Mouse (Mus musculus) ovary, postnatal 14 days (tissue): ENCODE results near the gene Robo1.

ENCODE experiments used
- DNase-seq: peaks from one replicate; pipeline ENCODE4 v3.0.0; 2022; ENCODE audit warnings: low spot score

Robo1 gene

DNA sequence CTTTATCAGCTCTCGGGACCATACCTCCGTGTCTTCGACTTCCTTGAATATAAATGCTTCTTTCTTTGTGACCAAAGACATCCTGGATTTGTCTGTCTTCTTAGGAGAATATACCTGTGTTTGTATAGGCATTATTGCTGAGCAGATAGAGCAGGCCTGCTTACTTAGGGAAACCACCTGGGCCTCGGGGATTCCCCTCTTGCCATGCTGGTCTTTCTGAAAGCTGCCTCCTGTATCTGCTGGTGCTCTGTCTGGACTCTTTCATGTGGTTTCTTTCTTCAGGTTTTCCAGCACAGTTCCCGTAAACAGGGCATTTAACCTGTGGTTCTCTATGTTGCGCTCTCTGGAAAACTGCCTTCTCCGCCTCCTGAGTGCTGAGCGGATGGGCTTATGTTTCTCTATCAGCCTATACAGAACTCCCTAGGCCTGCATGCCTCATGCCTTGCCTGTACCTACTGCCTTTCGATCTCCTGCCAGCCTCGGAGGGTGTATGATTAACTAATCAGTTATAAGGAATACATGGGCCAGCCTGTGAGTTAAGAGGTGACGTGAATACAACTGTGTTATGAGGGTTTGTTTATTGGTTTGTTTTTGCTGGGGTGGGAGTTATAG is 370.9 kb downstream of the Robo1 start:
- no peak for DNase-seq

DNA sequence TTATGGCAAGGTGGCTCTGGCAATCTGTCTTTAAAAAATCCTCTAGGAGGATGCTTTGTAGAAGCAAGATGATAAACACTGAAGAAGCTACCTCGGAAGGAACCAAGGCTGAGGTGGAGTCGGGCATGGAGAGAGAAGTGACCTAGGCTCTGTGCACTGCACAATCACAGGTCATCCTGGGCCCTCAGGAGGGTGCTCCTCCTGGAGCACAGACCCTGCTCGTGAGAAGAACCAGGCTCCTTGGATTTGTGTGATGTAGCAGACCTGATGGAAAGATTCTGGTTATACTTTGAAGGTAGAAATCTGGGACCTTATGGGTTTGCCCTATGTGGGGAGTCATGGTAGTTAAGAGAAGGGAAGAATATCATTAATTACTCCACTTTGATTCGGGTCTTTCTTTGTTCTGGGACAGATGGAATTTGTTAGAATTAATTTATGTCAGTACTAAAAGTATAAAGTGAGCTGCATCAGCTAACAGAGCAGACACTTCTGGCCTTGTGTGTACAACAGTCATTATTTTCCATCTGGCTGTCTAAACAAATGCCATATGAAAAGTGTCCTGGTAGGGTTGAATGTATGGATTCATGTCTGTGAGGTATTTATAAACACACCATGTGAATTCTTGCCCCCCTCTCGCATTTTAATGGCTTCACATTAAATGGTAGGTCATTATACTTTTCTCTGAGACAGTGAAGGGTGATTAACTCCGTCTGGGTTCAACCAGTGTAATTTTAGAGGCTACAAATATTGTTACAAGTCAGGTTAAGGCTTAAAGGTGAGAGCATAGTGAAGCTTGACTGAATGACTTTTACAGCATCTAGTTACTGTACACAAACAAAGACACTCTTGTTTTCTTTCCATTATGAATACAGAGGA is 377.7 kb downstream of the Robo1 start:
- no peak for DNase-seq

DNA sequence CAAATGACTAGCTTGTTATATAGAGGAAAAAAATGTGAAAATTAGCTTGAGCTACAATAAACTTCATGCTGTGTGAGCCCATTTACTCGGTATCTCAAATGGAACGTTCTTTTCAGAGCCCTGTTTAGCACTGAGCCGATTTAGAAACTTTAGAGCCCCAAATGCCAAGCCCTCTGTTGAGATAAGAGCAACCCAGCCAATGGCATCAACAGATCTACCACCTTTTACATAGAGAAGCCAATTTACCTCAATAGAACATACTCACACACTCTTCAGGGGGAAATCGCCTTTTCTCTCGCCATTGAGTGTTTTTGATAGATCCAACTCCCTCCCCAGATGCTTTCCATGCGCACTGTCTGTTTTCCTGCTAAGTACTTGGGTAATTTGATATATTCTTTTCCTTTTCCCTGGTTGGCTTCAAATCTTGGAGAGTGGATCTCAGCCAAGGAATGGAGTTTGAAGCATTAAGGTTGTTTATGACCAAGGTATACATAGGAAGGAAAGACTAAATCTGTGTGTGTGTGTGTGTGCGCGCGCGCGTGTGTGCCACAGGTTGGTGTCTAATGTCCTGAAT is 378.5 kb downstream of the Robo1 start:
- DNase-seq, result no peak

DNA sequence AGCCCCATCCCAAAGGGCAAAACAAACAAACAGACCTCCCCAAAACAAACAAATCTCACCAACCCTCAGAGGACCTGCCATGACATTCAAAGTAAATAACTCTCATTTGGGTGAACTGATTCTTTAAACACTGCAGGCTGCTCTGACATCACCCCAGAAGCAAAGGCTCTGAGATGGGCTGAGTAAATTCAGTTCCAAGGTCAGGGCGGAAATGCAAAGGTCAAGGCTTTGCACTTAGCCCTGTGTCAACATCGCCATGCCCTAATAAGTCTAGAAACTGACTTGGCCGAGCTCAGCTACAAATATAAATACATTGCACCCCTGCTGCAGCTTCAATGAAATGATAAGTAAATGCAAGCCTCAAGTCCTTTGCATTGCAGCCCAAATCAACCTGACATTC is 379.5 kb downstream of the Robo1 start:
- no peak for DNase-seq

DNA sequence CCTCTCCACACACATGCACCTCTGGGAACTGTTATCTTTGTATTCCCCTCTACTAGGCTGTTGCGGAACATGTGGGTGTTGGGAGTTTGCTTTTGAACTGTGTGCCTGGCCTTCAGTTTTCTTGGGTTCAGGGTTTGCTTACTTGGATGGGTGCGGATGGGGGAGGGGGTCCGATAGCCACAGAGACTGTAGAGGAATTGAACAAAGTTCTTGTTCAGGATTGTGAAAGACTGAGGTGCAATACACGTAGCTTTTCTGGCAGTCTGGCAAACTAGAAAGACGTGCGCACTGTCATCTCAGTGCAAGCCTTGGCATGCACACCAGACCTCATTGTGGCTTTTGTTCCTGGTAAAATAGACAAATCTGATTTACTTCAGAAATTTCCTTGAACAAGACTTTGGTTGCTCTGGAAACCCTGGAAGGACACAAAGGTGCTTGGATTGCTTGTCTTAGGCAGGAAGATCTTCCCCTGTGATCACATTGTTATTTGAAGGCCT is 380.1 kb downstream of the Robo1 start:
- no peak for DNase-seq

DNA sequence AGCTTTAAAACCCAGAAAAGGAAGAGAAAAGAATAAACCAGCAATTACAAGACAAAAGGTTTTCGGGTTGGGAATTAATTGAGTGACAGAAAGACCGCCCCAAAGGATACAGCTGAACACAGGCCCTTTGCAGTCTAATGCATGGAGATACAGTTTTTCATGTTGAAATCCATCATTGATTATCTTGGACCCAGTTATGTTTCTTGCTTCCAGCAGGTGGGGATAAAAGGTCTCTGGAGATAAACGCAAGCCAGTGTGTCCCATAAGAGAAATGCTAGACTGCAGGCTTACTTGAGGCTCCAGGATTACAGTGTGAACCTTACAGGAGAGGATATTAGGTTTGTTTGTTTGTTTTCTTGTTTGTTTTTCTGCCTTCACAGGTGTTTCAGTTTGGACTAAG is 383.8 kb downstream of the Robo1 start:
- DNase-seq, result no peak

DNA sequence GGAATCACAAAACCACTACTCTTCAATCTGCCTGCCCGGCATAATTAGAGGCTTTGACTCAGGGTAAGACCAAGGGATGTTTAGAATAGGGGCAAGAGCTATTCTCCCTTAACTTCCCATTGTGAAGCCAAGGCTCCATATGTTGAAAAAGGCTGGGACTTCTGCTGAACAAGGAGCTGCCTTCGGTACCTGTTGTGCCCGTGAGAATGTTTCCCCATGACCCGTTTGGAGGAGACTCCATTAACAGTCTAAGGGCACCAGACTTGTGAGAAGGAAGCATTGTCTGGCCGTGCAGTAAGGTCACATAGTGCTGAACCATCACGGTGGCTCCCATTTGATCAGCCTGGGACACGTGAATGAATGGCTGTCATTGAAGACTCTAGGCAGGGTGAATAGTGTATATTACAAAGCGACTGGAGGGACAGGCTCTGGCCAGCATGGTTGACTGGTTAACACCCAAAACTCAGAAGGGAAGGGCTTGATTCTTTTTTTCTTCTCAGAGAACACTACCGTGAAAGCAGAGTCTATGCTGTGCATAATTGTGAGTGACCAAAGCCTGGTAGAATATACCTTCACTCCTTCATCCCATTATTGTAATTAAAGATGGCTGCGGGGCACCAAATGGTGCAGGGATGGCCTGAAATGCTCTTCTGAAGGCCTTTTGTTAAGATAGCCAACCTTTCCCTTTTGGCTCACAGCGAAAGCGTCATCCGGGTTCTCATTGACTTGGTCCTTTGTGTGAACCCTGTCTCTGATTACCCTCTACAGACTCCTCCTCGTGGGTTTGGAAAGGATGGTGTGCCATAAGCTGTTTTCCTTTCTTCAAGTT is 385.6 kb downstream of the Robo1 start:
- no peak for DNase-seq

DNA sequence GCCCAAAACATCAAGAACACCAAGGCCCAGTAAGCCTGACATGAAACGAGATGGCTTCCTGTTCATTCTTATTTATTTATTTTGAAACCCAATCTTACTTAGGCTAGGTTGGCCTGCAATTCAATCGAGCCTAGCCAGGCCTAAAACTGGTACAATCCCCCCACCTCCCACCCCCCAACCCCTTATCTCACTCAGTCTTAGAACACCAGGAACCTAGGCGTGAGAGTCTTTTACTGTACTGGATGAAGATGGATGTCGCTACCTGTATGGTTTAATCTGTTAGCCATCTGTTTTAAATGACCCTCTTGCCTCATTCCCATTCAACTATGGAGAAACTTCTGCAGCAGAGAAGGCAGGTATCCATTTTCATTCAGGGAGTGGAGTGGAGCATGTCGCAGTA is 386.7 kb downstream of the Robo1 start:
- no peak for DNase-seq

DNA sequence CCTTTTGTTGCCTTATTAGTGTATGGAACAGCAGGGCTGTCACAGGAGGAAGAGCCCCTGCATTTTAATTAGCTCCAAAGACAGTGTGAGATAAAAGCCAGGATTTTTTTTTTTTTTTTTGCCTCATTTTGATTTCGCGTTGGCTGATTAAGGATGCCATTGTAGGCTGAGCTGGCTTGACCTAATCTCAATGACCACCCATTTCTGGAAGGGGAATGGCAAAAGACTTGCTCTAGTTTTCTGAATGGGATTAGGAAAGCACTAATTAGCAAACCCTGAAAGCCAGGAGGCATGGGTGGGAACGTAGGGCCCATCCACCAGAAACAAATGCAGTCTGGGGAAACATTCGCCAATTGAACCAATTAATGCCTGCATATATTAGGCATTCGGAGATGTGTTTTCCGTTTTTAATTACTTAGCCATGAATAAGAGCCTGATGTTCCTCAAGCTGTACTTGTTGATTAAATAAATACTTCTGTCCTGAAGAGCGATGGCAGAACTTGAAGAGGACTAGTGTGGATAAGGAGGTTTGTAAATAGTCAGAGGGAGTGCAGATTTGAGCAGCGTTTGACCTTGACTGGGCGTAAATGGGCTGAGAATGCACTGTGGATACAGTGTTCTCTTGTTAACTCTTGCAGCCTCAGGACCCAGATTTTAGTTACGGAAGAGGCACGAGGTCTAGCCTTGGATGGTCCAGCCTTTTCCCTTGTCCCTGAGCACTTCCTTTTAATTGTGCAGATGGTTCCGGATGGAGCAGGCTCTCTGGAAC is 391.3 kb downstream of the Robo1 start:
- no peak for DNase-seq

DNA sequence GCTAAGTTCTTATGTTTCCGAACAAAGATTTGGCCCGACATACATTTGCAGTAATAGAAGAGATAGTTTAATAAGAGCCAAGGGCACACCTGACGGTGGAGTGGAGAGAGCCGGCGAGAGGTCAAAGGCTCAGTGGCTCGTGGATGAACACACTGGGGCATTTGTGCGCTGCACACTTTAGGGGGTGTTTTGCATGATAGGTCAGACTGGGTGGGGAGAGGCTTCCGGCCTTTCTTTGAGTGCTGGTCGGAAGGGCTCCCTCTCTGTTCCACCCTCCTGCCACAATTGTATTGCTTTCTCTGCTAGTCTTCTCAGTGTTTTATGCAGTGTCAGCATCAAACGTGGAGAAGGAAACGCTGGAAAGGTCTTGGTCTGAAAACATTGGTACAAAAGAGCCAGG is 392.2 kb downstream of the Robo1 start:
- no peak for DNase-seq

DNA sequence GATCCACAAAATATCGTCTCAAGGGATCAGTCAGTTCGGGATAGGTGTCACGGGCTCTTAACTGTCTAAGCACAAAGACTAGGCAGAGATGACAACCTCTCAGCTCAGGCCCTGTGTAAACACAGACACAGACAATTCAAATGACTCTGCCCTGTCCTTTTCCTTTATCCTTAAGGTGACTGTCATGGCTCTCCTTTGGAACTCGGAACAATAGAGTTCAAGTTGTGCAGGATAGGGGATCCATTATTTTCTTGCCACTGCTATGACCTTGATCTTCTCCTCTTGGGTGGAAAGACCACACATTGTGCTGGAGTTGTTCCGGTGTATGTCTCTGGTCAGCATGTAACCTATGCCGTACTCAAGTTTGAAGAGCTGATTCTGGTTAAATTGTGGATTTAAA is 395.4 kb downstream of the Robo1 start:
- DNase-seq, result no peak

DNA sequence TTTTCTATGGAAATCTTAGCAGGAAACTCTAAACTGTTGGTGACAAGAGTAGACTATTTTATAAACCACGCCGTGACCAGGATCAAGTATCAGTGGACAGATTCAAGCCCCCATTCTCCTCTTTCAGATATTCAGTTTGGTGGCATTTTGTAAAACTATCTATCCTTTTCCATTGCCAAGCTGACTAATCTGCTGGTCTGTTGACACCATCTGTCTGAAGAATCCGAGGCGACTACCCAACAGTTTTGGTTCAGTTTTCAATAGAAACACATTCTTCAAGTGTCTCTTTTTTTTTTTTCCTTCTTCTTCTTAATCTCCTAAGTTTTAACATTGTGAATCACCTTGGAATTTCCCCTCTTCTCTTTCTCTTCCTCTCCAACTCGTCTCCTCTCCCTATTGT is 397.7 kb downstream of the Robo1 start:
- DNase-seq, result no peak

DNA sequence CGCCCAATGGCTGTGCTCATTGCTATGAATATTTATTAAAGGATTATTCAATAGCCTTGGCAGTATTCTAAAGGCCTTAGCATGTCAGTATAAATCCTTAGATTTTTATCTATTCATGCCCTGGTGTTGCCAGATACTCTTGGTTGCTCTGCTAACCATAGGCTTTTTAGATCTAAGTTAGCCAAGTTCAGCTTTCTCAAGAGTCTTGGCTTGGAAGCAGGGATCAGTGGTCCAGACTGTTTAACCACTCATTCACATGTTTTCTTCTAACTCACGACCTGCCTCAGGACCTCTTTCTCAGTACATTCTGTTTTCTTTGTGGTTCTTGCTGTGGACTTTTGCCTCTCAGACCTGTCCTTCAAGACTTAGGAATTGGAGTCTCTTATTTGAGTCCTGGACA is 400.4 kb downstream of the Robo1 start:
- no peak for DNase-seq

DNA sequence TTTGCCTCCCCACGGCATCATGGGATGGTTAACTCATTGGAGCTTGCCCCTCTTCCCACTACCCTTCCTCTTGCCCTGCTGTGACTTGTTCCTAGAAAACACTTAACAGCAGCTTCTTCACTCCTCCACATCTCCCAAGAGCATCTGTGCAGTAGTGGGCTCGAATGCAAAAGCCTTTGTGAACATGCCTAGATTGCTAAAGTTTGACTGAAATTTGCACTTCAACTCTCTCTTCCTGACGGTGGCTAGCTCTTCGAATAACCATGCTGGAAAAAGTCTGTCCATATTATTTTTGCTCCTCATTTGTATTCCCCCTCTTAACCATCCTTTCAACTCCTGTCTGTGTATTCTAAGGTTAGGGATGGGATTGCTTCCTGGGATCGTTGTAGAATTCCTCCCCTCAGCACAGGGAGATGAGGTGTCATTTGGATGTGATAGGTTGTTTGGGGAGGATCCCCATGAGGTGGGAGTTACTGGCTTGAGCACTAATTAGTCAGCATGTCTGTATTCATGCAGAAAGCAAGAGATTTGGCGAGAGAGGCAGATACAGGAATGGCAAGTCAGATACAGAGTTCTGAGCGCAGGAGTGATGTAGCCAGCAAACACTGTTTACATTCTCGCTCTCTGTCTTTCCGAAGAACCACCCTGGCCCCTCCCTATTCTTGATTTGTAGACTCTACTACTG is 409.2 kb downstream of the Robo1 start:
- DNase-seq, result no peak

DNA sequence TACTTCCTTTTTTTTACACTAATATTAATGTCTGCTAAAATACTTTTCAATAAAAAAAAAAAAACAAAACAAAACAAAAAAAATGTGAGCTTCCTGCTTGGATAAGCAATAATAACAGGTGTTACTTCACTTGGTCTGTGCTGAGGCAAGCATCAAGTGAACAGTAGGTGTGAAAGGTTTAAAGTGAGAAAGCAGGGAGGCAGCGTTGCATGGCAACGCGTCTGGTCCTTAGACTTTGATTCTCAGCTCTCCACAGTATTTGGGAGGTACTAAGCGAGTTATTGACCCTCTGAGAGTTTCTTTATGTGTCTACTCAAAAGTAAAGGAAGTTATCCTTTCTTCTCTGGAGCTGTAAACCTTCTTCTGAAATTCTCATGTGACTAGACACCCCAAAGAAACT is 411.0 kb downstream of the Robo1 start:
- no peak for DNase-seq

DNA sequence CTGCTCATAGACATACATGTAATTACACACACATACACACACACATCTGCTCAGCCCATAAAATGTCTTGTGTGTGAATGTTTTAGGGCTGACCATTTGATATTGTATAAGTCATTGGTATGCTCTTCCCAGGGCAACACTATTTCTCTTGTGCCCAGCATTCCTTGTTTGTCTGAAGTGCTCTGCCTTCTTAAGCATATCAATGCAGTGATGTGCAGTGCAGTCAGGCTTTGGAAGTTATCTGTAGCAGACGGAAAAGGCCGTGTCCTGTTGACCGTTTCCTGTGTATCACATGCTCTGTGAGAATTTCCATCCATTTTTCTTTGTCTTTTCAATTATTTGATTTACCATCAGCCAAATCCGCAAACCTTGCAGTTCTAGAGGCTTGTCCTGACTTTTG is 412.9 kb downstream of the Robo1 start:
- DNase-seq, result no peak

DNA sequence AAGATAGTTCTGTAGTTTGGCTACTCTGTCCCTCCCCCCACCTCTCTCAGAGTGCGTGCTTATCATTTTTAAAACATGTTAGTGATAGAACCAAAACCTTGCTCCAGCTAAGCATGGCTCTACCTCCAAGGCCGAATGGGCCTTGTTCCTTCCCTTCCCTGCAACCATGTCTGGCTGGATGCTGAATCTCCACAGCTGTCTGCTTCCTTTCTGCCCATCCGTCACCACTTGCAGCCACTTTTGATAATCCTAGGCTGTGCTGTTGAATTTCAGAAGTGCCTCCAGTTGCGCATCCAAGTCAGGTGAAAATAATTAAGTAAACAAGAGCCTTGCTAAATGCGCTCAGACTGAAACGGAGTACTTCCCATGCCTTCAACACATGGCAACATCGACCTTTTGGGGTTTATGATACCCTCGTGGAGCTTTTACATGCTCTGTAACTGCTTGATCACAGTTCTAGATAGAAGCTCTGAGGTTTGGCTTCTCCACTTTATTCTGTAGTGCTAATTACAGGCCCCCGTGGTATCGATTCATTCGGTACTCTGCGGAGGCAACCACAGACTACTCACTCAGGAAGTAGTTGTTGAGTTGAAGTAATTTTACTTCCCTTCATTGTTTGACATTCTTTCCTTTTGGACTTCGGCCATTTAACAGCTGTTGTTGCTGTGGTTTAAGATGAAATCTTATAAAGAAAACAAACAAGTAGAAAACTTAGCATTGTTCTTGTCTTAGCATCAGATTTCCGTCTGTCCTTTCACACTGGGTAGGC is 413.8 kb downstream of the Robo1 start:
- no peak for DNase-seq

DNA sequence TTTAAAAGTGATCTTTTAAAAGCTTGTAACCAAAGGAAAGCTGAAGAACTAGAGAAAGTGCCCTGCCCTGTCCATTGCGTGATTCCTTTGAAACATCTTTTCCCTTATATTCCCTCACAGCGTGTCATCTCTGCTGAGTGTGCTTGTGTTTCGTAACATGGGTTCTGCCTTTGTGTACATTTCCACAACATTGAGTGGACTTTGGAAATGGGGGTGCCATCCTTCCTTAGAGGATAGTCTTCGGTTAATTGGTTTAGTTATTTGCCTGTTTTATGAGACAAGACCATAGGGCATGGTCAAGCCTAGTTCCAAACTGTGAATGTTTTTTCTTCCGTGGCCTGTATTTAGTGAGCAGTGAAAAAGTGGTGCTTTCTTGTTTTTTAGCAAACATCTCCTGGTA is 426.1 kb downstream of the Robo1 start:
- DNase-seq, result no peak

DNA sequence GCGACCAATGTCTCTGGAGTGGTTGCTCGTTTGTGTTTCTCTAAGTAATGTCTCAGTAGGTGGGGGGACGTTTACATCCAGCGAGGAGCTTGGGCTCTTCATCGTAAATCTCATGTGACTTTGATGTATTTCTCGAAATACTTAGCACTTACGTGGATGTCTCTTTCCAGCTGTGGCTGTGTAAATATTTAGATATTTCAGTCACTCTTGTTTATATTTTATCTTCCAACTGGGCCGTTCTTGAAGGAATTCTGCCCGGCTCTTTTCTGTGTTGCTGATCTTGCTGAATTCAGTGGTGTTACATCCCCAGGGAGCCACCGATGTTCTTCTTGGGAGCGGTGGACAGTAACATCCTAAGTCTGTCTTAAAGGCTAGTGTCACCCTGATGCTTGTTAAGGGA is 427.1 kb downstream of the Robo1 start:
- DNase-seq, result no peak

DNA sequence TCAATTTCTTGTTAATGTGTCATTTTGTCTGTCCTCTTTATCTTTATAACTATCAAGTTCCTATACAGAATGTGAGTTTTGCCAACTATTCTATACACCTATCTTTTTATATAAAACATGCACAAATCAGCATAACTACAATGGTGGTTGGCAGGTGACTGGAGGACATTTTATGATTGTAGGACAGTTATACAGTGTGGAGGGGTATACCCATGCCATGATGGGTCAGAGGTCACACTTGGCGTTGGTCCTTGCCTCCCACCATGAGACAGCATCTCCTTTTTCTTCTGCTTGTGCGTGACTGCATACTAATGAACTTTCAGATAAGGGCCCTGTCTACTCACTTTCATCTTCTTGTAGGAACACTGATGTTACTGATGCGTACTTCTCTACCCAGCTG is 427.5 kb downstream of the Robo1 start:
- no peak for DNase-seq
